Mouse (Mus musculus): ENCODE results near the gene Pqlc2. TPM values are rescaled to one million over a fixed set of nuclear protein-coding genes. Genes with fewer than 3 reads are reported as not detected.
A peak's percentile ranks its signal among the peaks of the same experiment; 100 is the strongest.

Pqlc2 gene
- total RNA-seq, 2 experiments from 2014 or later, result 12.6 to 16.6 TPM

DNA sequence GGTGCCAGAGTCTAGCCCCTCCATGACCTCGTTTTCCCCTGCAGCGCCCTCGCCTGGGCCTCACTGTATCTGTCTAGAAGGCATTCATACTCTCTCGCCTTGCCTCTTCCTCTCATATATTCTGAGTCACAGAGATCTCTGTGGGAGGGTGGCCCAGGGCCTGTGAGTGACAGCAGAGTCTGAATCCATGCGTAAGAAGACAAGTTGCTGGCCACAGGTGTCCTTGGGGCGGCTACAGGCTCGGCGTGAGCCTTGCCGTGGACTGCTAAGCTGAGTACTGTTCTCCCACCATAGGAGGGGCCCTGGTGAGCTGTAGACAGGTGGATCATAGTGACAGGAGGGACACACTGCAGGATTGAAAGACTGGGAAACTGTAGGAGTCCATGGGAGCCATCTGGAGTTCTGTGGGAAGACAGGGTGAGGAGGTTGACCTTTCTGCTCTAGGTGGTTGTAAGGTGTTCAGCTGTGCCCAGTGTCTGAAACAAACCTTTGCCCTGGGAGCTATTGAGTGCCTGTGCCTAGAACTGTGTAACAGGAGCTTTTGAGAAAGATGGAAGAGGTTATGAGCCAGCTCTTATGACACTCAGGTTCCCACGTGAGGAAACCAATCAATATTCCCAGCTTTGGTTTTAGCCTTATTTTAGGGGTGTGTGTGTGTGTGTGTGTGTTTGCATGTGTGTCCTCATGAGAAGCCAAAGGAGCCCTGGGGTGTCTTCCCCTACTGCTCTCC, 37.4 kb downstream of the Pqlc2 start:
- DNase-seq (ENCODE audit: extremely low spot score in 1 of 2, low spot score in 2 of 2), result no peak
- intact Hi-C loops (cut with DNase I), result no loop called here

DNA sequence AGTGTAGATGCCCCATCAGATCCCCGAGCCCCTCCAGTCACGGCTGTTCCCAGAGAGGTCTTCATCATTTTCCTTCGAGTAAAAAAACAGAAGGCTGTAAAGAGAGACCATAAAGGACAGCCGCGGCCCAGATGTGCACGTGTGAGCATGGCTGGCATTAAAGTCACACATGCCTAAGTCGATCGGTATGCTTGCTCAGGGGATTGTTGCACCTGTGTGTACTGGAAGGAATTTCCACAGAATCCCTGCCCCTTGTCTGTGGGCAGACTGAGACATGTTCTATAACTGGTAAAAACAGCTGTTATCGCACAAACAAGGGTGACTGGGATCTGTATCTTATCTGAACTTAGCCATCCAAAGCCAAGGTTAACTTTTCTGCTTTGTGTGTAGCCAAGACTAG, 38.9 kb downstream of the Pqlc2 start:
- intact Hi-C loops (cut with DNase I), result no loop called here
- no peak for DNase-seq (ENCODE audit: extremely low spot score in 1 of 2, low spot score in 2 of 2)

DNA sequence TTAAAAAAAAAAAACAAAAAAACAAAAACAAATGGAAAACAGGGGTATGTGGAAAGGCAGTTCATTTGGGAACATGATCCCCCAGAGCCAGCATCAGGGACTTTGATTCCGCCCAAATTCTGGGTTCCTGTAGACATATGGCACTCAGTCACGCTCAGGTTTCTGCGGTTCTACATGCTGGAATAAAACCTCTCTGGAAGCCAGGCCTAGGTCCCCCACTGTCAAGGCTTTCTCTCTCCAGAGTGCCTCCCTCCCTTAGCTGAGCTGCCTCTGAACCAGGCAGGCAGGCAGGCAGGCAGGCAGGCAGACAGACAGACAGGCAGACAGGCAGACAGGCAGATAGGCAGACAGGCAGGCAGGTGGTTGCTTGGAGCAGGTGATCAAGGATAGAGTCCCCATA, 40.3 kb downstream of the Pqlc2 start:
- intact Hi-C loops (cut with DNase I), result no loop called here
- DNase-seq (ENCODE audit: extremely low spot score in 1 of 2, low spot score in 2 of 2), result no peak

DNA sequence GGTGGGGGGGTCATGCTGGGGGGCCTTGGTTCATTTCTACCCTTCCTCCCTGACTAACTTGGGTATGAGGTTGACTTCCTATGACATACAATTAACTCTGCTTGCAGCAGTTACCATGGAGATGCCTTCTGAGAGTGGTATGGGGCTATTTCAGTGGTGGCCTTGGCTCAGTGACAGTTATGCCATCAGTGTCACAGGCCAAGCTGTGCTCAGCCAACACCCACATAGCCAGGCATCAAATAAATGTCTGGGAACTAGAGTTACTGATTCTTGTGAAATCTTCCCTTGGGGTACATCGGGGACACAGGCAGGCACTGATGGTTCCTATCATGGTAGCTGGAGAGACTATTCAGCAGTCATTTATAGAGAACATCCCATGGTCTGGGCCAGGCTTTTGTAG, 42.3 kb downstream of the Pqlc2 start:
- intact Hi-C loops (cut with DNase I), result no loop called here
- no peak for DNase-seq (ENCODE audit: extremely low spot score in 1 of 2, low spot score in 2 of 2)

DNA sequence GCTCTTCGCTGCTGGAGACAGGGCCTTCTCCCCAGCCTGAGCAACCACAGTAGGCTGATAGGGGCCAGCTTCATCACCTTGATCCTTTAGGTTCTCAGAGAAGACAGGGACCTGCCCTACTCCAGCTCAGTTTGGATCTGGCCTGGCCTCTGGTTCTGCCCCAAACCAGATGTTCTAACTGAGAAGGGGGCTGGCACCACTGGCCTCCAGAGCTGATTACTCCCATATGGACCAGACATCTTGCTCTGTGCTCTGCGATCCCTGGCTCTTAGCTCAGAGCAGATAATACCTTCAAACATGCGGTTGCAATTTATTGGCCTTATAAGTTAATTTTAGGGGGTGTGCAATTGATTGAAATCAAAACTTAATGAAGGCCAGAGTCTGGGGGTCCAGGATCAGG, 43.2 kb downstream of the Pqlc2 start:
- DNase-seq (ENCODE audit: extremely low spot score in 1 of 2, low spot score in 2 of 2), result no peak
- intact Hi-C loops (cut with DNase I), result no loop called here

DNA sequence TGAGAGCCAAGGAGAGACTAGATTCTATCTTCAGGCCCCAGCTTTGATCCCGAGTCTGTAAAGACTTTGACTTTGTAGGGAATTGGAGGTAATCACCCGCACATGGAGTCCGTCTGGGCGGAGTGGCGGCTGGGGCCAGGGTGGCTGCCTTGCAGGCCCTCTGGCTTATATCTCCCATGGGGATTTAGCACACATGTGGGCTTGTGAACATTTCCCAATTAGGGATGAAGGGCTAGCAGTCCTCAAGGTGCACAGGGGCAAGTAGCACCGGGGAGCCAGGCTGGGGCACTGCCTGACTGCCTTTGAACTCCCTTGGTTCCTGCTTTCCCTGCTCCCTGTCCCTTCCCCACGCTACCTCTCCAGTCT, 44.0 kb downstream of the Pqlc2 start:
- intact Hi-C loops (cut with DNase I), result no loop called here
- DNase-seq (ENCODE audit: extremely low spot score in 1 of 2, low spot score in 2 of 2), result no peak

DNA sequence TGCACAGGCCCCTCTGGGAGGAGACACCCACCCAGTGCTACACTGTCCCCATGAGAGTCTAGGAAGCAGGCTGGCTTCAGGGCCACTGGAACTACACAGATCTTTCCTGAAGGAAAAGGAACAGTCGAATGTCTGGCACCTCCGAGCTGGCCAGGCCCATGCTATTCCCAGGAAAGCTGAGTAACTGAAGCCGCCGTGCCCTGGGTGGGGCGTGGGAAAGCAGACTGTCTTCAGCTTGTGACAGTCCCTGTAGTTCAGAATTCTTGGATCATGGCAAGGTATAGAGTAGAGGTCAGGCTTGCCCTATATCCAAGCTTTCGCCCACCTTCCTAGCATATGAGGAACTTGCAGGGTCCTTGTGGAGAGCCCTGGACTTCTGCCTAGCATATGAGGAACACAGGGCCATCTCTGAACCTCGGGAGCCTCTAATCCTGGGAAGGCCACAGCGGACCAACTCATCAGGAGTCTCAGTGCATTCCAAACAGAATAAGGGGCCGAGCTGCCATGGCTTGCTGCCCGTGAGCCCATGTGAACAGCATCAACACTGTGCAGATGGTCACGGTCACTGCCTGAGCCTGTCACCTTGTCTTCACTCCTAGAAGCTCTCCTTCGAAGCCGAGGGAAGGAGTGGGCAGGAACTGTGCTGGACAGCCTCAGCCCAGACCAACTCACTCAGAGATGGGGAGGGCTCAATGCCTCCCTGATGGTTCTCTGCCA, 44.6 kb downstream of the Pqlc2 start:
- DNase-seq (ENCODE audit: extremely low spot score in 1 of 2, low spot score in 2 of 2), result no peak
- intact Hi-C loops (cut with DNase I), result no loop called here

DNA sequence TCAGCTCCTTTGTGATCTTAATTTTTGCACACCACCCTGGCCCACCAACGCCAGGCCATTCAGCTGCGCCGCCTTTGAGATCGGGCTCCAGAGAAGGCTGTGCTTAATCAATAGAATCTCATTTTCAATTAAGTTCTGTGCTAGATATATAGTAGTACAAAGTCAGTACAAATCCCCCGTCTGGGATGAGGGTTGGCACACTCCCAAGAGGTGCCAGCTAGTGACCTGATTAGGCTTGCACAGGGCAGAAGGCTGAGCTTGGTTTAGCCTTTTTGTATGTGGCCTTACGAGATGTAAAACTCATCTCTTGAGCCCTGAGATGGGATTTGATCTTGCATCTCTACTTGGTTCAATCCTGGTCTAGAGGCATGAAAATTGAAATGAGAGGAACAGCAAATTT, 47.5 kb downstream of the Pqlc2 start:
- DNase-seq (ENCODE audit: extremely low spot score in 1 of 2, low spot score in 2 of 2), result no peak
- intact Hi-C loops (cut with DNase I), result no loop called here

DNA sequence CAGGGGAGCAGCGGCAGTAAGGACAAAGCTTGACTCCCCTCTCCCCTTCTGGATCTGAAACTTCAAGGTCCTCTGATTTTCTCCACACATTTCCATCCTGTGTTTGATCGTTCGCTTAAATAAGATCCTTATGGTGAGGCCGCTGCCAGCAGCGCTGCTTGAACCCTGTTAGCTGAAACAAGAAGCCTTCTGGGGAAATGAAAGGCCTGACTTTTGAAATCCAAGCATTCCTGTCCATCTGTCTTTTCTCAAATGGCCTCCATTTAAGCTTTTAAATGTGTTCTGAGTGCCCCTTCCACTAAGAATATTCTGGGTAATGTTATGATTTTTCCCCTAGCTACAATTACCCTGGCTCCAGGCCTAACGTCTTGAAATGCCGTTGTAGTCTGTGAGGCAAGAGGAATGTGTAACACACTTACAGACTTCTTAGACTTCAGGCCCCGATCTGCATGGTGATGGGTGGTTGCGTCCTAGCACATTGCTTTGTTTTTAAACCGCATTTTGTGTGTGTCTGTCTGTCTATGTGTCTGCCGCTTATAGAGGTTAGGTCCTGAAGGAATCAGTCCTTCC, 51.1 kb downstream of the Pqlc2 start:
- no peak for DNase-seq (ENCODE audit: extremely low spot score in 1 of 2, low spot score in 2 of 2)
- intact Hi-C loops (cut with DNase I), result no loop called here

DNA sequence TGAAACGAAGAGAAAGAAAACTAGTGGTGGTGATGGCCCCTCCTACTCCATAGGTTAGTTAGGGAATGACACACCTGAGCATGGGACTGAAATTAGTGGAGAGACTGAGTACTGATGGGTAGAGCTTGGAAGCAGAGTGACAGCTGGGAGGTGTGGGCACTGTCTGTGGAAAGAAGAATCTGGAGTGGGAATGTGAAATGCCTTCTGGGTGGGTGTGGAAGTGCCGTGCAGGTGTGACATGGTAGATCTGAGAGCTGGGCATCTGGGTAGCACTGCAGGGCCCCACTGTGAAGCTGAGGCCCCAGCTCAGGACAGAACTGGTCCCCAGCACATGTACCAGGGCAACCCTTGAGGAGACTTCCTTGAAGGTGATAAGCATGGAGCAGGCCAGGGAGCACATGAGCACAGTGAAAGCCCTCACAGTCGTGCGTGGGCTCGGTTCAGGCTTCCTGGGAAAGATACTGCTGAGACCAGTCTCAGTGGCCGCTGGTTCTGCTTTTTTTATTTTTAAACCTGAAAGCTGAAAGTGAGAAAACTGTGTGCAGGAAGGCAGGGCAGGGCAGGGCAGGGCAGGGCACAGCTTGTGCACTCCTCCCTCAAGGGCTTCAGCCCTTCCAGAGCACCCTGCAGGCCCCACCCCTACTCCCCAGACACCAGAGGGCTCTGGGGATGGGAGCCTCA, 51.7 kb downstream of the Pqlc2 start:
- intact Hi-C loops (cut with DNase I), result no loop called here

DNA sequence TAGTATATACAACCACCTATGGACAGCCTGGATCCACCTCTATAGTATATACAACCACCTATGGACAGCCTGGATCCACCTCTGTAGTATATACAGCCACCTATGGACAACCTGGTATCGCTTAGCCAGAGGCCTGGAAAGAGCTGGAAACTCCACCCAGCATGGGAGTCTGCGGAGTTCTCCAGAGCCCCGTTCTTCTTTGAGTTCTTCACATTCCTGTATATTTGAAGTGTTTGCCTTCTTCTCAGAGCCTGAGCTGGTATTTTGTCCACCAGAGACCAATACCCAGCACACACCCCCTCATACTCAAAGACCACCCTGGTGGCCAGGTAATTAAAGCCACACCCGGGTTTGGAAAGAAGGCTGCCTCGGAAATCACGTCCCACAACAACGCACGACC, 53.8 kb downstream of the Pqlc2 start:
- intact Hi-C loops (cut with DNase I), result no loop called here
- no peak for DNase-seq (ENCODE audit: extremely low spot score in 1 of 2, low spot score in 2 of 2)

More for the DNA sequence above, 51.7 kb downstream of the Pqlc2 start:
- no peak for DNase-seq (ENCODE audit: extremely low spot score in 1 of 2, low spot score in 2 of 2)

DNA sequence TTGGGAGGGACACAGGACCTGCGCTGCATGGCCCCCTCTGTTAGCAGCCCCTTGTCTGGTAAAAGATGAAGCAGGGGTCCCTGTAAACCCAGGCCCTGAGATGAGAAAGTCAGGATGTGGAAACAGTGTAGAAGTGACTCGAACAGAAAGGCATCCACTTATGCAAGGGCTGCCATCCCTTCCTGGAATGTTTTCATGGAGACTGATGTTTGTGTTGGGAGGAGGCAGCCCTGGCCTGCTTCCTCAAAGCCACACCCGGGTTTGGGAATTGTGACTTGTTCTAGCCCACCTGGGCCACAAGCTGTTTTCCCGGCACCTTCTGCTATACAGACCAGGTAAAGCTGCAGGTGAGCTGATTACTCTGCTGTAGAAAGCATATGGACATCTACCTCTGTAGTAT, 54.4 kb downstream of the Pqlc2 start:
- intact Hi-C loops (cut with DNase I), result no loop called here
- DNase-seq (ENCODE audit: extremely low spot score in 1 of 2, low spot score in 2 of 2), result no peak

DNA sequence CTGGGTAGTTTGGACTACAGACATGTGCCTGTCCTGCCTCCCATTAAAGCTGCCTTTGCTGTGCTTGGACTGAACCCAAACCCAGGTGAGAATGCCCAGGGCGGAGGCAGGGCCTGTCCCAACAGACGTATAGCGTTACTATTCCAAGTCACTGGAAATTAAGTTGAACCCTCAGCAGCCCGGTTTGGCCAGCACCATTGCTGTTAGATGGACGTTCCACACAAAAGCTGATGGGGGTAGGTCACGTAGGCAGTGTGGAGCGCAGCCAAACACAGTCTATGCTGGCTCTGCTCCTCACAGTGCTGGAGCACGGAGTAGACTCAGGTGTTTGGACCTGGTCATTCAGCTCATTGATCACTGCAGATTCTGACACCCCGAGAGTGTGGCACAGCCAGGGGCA, 57.3 kb downstream of the Pqlc2 start:
- no peak for DNase-seq (ENCODE audit: extremely low spot score in 1 of 2, low spot score in 2 of 2)
- intact Hi-C loops (cut with DNase I), result loop anchor here (5.0 kb wide), 1 partner anchor 166 kb away; no protein-coding TSS in a partner anchor

DNA sequence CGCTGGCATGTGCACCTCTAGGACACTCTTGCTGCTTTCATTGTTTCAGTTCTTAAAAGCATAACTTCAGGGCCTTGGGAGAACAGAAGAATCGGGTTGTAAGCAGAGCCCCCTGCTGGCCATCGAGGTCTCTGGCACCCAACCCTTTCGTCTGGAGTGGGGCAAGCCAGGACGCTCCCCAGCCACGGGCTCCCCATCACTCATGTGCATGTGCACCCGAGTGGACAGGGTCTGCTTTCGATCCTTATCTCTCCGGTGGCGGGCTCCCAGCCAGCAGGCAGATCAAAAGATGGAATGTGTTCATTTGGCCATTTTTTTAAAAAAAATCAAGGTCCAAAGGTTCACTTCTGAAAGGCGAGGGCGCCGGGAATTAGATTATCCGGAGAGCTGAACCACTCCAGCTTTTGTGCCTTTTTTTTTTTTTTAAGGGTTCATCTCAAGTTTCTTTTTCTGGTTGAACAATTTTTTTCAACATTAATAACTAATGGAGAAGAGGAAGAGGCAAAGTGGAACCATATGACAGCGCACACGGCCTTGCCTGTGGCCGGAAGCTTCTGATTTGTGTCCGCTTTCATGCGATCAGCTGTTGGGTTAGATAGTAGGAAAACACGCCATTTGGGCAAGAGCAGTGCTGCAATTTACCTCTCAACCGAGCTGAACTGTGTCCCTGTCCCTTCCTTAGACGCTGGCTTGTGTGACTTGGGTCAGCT, 58.3 kb downstream of the Pqlc2 start:
- peak; percentile 49 to 79 for DNase-seq (ENCODE audit: extremely low spot score in 1 of 2, low spot score in 2 of 2)
- intact Hi-C loops (cut with DNase I), result loop anchor here (5.0 kb wide), 1 partner anchor 165 kb away; no protein-coding TSS in a partner anchor

DNA sequence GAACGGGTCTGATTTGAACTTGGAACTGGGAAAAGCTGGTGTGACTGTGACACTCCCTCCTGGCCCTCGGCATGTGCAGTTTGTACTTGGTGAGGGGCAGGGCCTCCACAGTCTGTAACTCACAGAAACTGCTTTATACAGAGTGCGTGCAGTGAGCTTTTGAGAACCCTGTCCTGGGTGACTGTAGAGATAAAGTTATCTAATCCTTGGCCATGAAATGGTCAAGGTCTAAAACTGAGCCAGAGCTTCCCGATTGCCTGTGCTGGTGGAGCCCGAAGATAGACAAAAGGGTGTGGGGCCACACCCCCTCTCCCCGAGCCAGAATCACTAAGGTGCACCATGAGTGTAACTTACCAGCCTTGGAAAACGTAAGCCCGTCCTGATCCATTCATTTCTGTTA, 59.6 kb downstream of the Pqlc2 start:
- intact Hi-C loops (cut with DNase I), result loop anchor here (5.0 kb wide), 1 partner anchor 164 kb away; no protein-coding TSS in a partner anchor
- DNase-seq (ENCODE audit: extremely low spot score in 1 of 2, low spot score in 2 of 2), result no peak

DNA sequence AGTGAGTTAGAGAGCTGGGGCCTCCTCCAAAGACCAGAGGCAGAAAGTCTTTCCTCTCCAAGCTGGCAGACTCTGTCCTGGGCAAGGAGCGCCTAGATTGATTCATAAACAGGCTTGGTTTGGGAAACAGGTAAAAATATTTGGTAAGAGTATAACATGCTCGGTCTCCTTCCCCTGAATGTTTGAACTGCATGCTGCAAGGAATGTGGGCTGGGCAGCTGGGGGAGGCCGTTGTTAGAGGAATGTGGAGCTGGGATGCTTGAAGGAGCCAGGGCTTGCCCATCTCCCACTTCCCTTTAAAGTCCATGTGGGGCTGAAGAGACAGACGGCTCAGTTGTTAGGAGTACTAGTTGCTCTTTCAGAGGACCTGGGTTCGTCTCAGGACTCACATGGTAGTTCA, 60.5 kb downstream of the Pqlc2 start:
- intact Hi-C loops (cut with DNase I), result loop anchor here (5.0 kb wide), 1 partner anchor 163 kb away; no protein-coding TSS in a partner anchor
- no peak for DNase-seq (ENCODE audit: extremely low spot score in 1 of 2, low spot score in 2 of 2)

DNA sequence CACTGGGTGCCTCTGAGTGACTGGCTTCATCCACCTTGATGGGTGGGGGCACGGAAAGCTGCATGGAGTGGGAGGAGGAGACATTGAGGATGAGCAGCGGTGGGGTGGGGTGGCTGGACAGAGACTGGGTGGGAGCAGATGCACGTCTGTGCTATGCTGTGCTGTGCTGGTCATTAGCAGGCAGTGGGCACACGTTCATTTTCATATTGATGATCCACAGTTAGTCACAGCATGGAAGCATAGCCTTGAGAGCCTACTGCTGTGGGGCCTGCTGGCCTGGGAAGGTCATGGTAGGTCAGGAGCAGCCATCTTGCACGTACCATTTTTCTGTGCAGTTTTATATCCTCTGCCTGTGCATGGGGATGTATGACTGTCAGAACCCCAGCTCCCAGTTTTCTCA, 61.8 kb downstream of the Pqlc2 start:
- no peak for DNase-seq (ENCODE audit: extremely low spot score in 1 of 2, low spot score in 2 of 2)
- intact Hi-C loops (cut with DNase I), result no loop called here

DNA sequence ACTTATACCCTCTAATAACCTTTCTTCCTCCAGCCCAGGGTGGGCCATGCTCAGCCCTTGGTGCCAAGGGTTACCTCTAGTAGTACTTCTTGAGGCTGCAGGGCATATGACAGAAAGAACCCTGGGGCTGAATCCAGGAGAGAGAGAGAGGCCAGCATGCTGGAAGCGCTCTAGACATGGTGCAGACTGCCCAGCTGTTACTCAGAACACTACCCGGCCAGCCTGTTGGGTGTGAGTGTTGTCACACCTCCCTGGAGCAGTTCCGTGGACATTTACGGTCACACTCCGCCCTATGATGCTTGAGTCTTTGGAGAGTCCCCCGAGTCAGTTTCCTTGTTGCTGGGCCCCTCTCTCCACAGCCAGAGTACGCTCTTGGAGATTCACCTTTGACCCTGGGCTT, 62.5 kb downstream of the Pqlc2 start:
- no peak for DNase-seq (ENCODE audit: extremely low spot score in 1 of 2, low spot score in 2 of 2)
- intact Hi-C loops (cut with DNase I), result no loop called here

Measured in left cerebral cortex, postnatal 10 days (tissue).